In genomic region chr11:118738855-118739832, GRCm38 (mm10) we compare ENCODE assay signal across 8 mouse cellular contexts.
A peak's percentile ranks its signal among the peaks of the same experiment; 100 is the strongest.
DNase-seq lines count a peak whose midpoint lies in the region; ATAC-seq and TF ChIP-seq lines count a peak whose summit lies in the region.

No protein-coding gene starts in this region.

- in situ Hi-C loops in Patski (cut with MboI; ENCODE audit: low pct_unique_long_range_greater_than_20kb): loop anchor here (25.0 kb wide), 1 partner anchor 427 kb away; no protein-coding TSS in a partner anchor

- CTCF ChIA-PET in Patski (lab: Charles Lee): interaction anchor here (0.7 to 2.6 kb wide), 13 partner anchors 11 to 316 kb away, joined by 3 to 14 read pairs (median 3); no protein-coding TSS in a partner anchor

- H3K4me1 ChIP-seq in hindbrain, embryonic 12.5 days: peaks cover 42% of the 10 kb centered on the region
- H3K4me1 ChIP-seq in lung, postnatal 0 days (ENCODE audit: insufficient read depth, low read depth, low read length): no peaks in the 10 kb centered on the region

- H3K36me3 ChIP-seq in hindbrain, embryonic 12.5 days: no peaks in the 10 kb centered on the region
- no peaks in the 10 kb centered on the region for H3K36me3 ChIP-seq in lung, postnatal 0 days (ENCODE audit: insufficient read depth, low read length)

- 9% methylated on average over 23 of the region's 23 CpGs for WGBS in hindbrain, embryonic 12.5 days
- WGBS in lung, postnatal 0 days: 11% methylated on average over 23 of the region's 23 CpGs

- H3K4me2 ChIP-seq in hindbrain, embryonic 12.5 days (replicated peaks): peak overlapping the region; percentile 45
- H3K4me2 ChIP-seq in lung, postnatal 0 days (replicated peaks; ENCODE audit: low read depth, low read length): no peak overlapping the region

- no peak for DNase-seq in Patski (ENCODE audit: low read depth, low spot score)
- peak; percentile 92 to 95 for DNase-seq in cerebellum, postnatal 10 days
- DNase-seq in frontal cortex, adult 2 months (ENCODE audit: extremely low spot score in 1 of 2, low spot score in 1 of 2): peak; percentile 72 to 96
- peak; percentile 85 for DNase-seq in layer of hippocampus, adult 9-11 months
- peak; percentile 75 for DNase-seq in lung, postnatal 0 days (ENCODE audit: low spot score)
- DNase-seq in ovary, postnatal 36 days (ENCODE audit: low spot score): peak; percentile 71
- DNase-seq in thymus, postnatal 36 days: peak; percentile 35 to 48

- H3K27me3 ChIP-seq in Patski: peaks cover 16% of the 10 kb centered on the region
- peaks cover 10% of the 10 kb centered on the region for H3K27me3 ChIP-seq in hindbrain, embryonic 12.5 days
- 0 out of 2 replicates have a peak, but pooled peaks cover 5% of the 10 kb centered on the region for H3K27me3 ChIP-seq in lung, postnatal 0 days (replicated peaks; ENCODE audit: insufficient read depth, low read length)

- H3K27ac ChIP-seq in hindbrain, embryonic 12.5 days: peak overlapping the region; percentile 55; the same call in 1 of the 2 replicates
- no peak overlapping the region for H3K27ac ChIP-seq in lung, postnatal 0 days (ENCODE audit: low read length)

- POLR2A ChIA-PET in Patski (lab: Charles Lee): no interaction called here

- H3K4me3 ChIP-seq in hindbrain, embryonic 12.5 days: peak overlapping the region; percentile 12; the same call in 1 of the 2 replicates
- H3K4me3 ChIP-seq in lung, postnatal 0 days (ENCODE audit: low read depth, low read length): no peak overlapping the region

- ATAC-seq in Patski: no peak
- ATAC-seq in hindbrain, embryonic 12.5 days (ENCODE audit: low FRiP score): peak; percentile 35
- peak; percentile 27; the same call in 1 of the 2 replicates for ATAC-seq in lung, postnatal 0 days

- peak; percentile 92 for TF ChIP-seq CTCF in Patski (IDR thresholded peaks at IDR 0.05)
- TF ChIP-seq CTCF in lung, postnatal 0 days (IDR thresholded peaks at IDR 0.05): peak; percentile 96

- no peak for TF ChIP-seq EP300 in lung, postnatal 0 days (IDR thresholded peaks at IDR 0.05)

- no peaks in the 10 kb centered on the region for H3K9me3 ChIP-seq in hindbrain, embryonic 12.5 days (replicated peaks)
- H3K9me3 ChIP-seq in lung, postnatal 0 days (ENCODE audit: low read length): no peaks in the 10 kb centered on the region

- no peak overlapping the region; the same call in 1 of the 2 replicates for H3K9ac ChIP-seq in hindbrain, embryonic 12.5 days
- H3K9ac ChIP-seq in lung, postnatal 0 days (replicated peaks; ENCODE audit: low read depth): no peak overlapping the region
